Mouse (Mus musculus) kidney, embryonic 14.5 days (tissue): ENCODE results near the gene Ddx5. TPM values are rescaled to one million over a fixed set of nuclear protein-coding genes. Genes with fewer than 3 reads are reported as not detected.

Experiments used
- microRNA-seq: library from miRNA; unstranded; fragments of <30 nt; microRNA quantifications from one replicate; pipeline ENCODE4, GENCODE M21; 2016
- polyA plus RNA-seq: library from polyadenylated mRNA; unstranded; fragments of >200 nt; fragmentation: Nextera tagmentation; extraction: Ambion mirVana; gene quantifications from 2 replicates; pipeline ENCODE4 v1.2.1, GENCODE M21; 2014

Gene Ddx5
- polyA plus RNA-seq, 1 experiment from 2014 or later: 392 TPM

Small RNA genes lying within 50 kb of the gene (microRNA-seq; reads per million reads assigned to microRNA genes)
- gene Gm25994 (not detected), gene Mir3064 (9.3 reads per million, percentile 27 among the genes with 10 or more reads in this experiment)

Other genes with a start within 250 kb of the Ddx5 start
- 5.0 and 9.7 TPM in 2 replicates for gene Tex2, start 175.8 kb downstream of the Ddx5 start, polyA plus RNA-seq
- gene Pecam1, start 38.6 kb downstream of the Ddx5 start, polyA plus RNA-seq: 36.2 and 46.8 TPM in 2 replicates
- 1.0 and 1.1 TPM in 2 replicates for gene Milr1, start 38.0 kb downstream of the Ddx5 start, polyA plus RNA-seq
- gene Polg2, start 9.6 kb downstream of the Ddx5 start, polyA plus RNA-seq: 12.6 and 13.3 TPM in 2 replicates
- gene Cep95, start 67 bp upstream of the Ddx5 start, polyA plus RNA-seq: 18.8 and 21.3 TPM in 2 replicates
- gene Smurf2, start 131.5 kb upstream of the Ddx5 start, polyA plus RNA-seq: 17.4 and 19.1 TPM in 2 replicates
- 403 and 460 TPM in 2 replicates for gene Kpna2, start 210.4 kb upstream of the Ddx5 start, polyA plus RNA-seq
- 3.1 and 3.4 TPM in 2 replicates for gene 1810010H24Rik, start 236.5 kb upstream of the Ddx5 start, polyA plus RNA-seq